Mouse (Mus musculus) embryonic stem cell, embryonic (primary cell): Measurements from ENCODE around the gene Zbtb8b.

Source experiments
- CTCF ChIA-PET, 4 experiments: fragments of 300-600 bp in 2 of 4; fragments of 350-600 bp in 2 of 4; sonication (Branson Sonifier 250); formaldehyde crosslinking; loops; one replicate each; lab custom pipeline; 2022; ENCODE audit warnings: inconsistent platforms in 2 of 4; lab: Charles Lee
- POLR2A ChIA-PET, 4 experiments: fragments of 300-600 bp in 2 of 4; fragments of 350-600 bp in 2 of 4; sonication (Branson Sonifier 250); formaldehyde crosslinking; loops; one replicate each; lab custom pipeline; 2022; ENCODE audit warnings: antibody characterized with exemption in 4 of 4, inconsistent platforms in 1 of 4; lab: Charles Lee

Gene Zbtb8b

GRCm38 (mm10) chr4:129390216-129390743 is 50.4 kb downstream of the Zbtb8b start:
- CTCF ChIA-PET = interaction anchor here in 1 of 4 experiments (0.7 kb wide), 1 partner anchor 10 kb away, joined by 3 read pairs; no protein-coding TSS in a partner anchor
- POLR2A ChIA-PET = interaction anchor here in 2 of 4 experiments (0.6 to 12.6 kb wide), 7 partner anchors 9 to 945 kb away, joined by 3 to 88 read pairs (median 4); partner anchors contain the start of gene Zbtb8a (in 1 of the 2)

- CTCF ChIA-PET = interaction anchor here in 3 of 4 experiments (0.7 to 1.3 kb wide), 5 partner anchors 43 to 421 kb away, joined by 3 to 5 read pairs (median 3); no protein-coding TSS in a partner anchor
- POLR2A ChIA-PET = interaction anchor here in 3 of 4 experiments (0.6 to 12.6 kb wide), 17 partner anchors 8 to 331 kb away, joined by 3 to 88 read pairs (median 4); partner anchors contain the start of genes Zbtb8a (in 2 of the 3), Bsdc1 (in 1 of the 3), Hpca (in 1 of the 3) and Rnf19b (in 1 of the 3)
These were observed 52.2 kb downstream of the Zbtb8b start for GRCm38 (mm10) chr4:129388404-129388803.

- CTCF ChIA-PET = interaction anchor here in 1 of 4 experiments (1.2 kb wide), 1 partner anchor 15 kb away, joined by 3 read pairs; no protein-coding TSS in a partner anchor
- POLR2A ChIA-PET = interaction anchor here in 3 of 4 experiments (0.5 to 12.6 kb wide), 14 partner anchors 7 to 329 kb away, joined by 3 to 88 read pairs (median 4); partner anchors contain the start of genes Bsdc1 (in 1 of the 3), Rnf19b (in 1 of the 3) and Zbtb8a (in 1 of the 3)
These were observed 53.7 kb downstream of the Zbtb8b start for GRCm38 (mm10) chr4:129386989-129387388.

GRCm38 (mm10) chr4:129386269-129386946 is 54.2 kb downstream of the Zbtb8b start:
- CTCF ChIA-PET = interaction anchor here in 2 of 4 experiments (1.0 to 1.2 kb wide), 2 partner anchors 14 to 222 kb away, joined by 3 read pairs; no protein-coding TSS in a partner anchor
- POLR2A ChIA-PET = interaction anchor here in 3 of 4 experiments (0.5 to 12.6 kb wide), 16 partner anchors 7 to 329 kb away, joined by 3 to 88 read pairs (median 4); partner anchors contain the start of genes Bsdc1 (in 1 of the 3), Rnf19b (in 1 of the 3) and Zbtb8a (in 1 of the 3)

- POLR2A ChIA-PET = interaction anchor here in 3 of 4 experiments (0.6 to 12.6 kb wide), 12 partner anchors 11 to 328 kb away, joined by 3 to 88 read pairs (median 6); partner anchors contain the start of gene Rnf19b (in 1 of the 3)
- CTCF ChIA-PET = interaction anchor here in 2 of 4 experiments (0.7 to 1.2 kb wide), 3 partner anchors 115 to 272 kb away, joined by 3 read pairs; no protein-coding TSS in a partner anchor
These were observed 55.0 kb downstream of the Zbtb8b start for GRCm38 (mm10) chr4:129385685-129386084.

DNA sequence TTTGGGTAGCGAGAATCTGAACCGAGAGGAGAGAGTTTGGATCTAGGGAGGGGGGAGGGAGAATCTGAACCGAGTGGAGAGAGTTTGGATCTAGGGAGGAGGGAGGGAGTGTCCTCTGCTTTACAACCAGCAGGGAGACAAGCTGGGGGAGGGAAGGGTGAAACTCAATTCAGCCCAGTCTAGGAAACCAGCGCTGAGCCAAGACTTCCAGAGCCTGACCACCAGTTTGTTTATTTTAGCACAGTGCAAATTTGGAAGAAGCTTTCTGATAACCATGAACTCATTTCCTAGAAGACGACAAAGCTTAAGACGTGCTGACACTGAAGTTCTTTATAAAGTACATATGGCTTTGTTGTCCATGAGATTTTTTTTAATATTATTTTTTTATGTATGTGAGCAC is 56.2 kb downstream of the Zbtb8b start:
- POLR2A ChIA-PET = interaction anchor here (0.6 to 12.6 kb wide), 14 partner anchors 10 to 1819 kb away, joined by 3 to 117 read pairs (median 6); partner anchors contain the start of gene Bsdc1 (in 1 of the 4)

GRCm38 (mm10) chr4:129383586-129383985 is 57.1 kb downstream of the Zbtb8b start:
- ChIA-PET CTCF (interaction anchor here in 1 of 4 experiments (2.0 kb wide), 1 partner anchor 33 kb away, joined by 4 read pairs; no protein-coding TSS in a partner anchor), POLR2A (interaction anchor here (0.8 to 12.6 kb wide), 12 partner anchors 9 to 312 kb away, joined by 3 to 117 read pairs (median 8); partner anchors contain the start of gene Bsdc1 (in 1 of the 4))

More for the DNA sequence above, 56.2 kb downstream of the Zbtb8b start:
- CTCF ChIA-PET = interaction anchor here in 1 of 4 experiments (0.7 kb wide), 2 partner anchors 48 to 115 kb away, joined by 3 to 5 read pairs; no protein-coding TSS in a partner anchor

DNA sequence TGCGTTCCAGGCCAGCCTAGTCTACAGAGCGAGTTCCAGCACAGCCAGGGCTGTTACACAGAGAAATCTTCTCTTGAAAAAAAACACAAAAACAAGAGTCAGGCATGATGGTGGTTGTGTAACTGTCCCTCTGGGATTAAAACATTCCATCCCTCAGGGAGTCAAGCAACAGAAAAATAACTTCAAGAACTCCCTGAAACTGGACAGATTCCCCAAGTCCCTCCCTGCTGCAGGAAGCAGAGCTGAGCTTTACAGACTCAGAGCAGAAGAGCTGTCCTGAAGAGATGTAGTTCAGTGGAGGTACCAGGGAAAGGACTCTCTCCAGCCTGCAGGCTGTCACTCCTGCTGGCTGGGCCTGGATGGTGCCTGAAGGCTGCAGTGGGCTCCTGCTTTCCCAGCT is 58.2 kb downstream of the Zbtb8b start:
- ChIA-PET CTCF (interaction anchor here in 2 of 4 experiments (0.6 to 2.0 kb wide), 3 partner anchors 31 to 76 kb away, joined by 3 to 4 read pairs (median 3); no protein-coding TSS in a partner anchor), POLR2A (interaction anchor here (0.6 to 12.6 kb wide), 21 partner anchors 9 to 173 kb away, joined by 3 to 117 read pairs (median 5); partner anchors contain the start of genes Marcksl1 (in 1 of the 4) and Zbtb8b (in 1 of the 4))

- ChIA-PET POLR2A (interaction anchor here in 3 of 4 experiments (0.6 to 12.6 kb wide), 32 partner anchors 8 to 483 kb away, joined by 3 to 117 read pairs (median 4); partner anchors contain the start of genes Bsdc1 (in 2 of the 3), Marcksl1 (in 1 of the 3), Rnf19b (in 1 of the 3) and Zbtb8b (in 1 of the 3)), CTCF (interaction anchor here in 3 of 4 experiments (0.6 to 2.0 kb wide), 4 partner anchors 31 to 252 kb away, joined by 3 to 14 read pairs (median 4); no protein-coding TSS in a partner anchor)
These were observed 58.6 kb downstream of the Zbtb8b start for GRCm38 (mm10) chr4:129382029-129382428.

DNA sequence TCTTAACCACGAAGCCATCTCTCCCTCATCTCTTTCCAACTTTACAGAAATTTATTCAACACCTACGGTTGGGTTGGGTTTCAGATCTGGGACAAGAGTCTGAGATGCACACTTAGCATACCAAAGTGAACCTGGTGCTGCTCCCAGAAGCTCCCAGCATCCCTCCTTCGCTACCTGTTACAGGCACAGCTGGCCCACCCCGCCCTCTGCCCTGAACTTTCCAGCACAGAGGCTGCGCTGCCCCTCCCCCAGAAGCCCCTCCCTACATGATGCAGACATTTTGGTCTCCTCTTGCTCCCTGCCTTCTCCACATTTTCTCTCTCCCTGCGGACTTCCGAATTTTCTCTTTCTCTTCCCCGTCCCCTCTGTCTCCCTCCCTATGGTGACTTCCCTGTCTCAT is 59.5 kb downstream of the Zbtb8b start:
- ChIA-PET CTCF (interaction anchor here in 2 of 4 experiments (0.7 to 1.1 kb wide), 2 partner anchors 74 to 253 kb away, joined by 3 to 14 read pairs; no protein-coding TSS in a partner anchor), POLR2A (interaction anchor here in 3 of 4 experiments (0.6 to 12.6 kb wide), 36 partner anchors 8 to 388 kb away, joined by 3 to 117 read pairs (median 5); partner anchors contain the start of genes Bsdc1 (in 2 of the 3), Rnf19b (in 2 of the 3) and Marcksl1 (in 1 of the 3))

- ChIA-PET CTCF (interaction anchor here in 2 of 4 experiments (0.6 to 1.1 kb wide), 4 partner anchors 8 to 75 kb away, joined by 3 read pairs; no protein-coding TSS in a partner anchor), POLR2A (interaction anchor here in 3 of 4 experiments (0.9 to 12.6 kb wide), 23 partner anchors 9 to 387 kb away, joined by 3 to 117 read pairs (median 6); partner anchors contain the start of genes Bsdc1 (in 2 of the 3), Marcksl1 (in 2 of the 3), Rnf19b (in 1 of the 3) and S100pbp (in 1 of the 3))
These were observed 60.8 kb downstream of the Zbtb8b start for GRCm38 (mm10) chr4:129379805-129380204.

GRCm38 (mm10) chr4:129377601-129378390 is 62.9 kb downstream of the Zbtb8b start, which contains the start of gene Zbtb8a:
Gene Zbtb8a (minus strand): TSS chr4:129378116.
- POLR2A ChIA-PET = interaction anchor here in 2 of 4 experiments (0.7 to 8.8 kb wide), 11 partner anchors 10 to 252 kb away, joined by 3 to 117 read pairs (median 4); no protein-coding TSS in a partner anchor

GRCm38 (mm10) chr4:129376961-129377545 is 63.6 kb downstream of the Zbtb8b start:
- ChIA-PET CTCF (no interaction called here), POLR2A (interaction anchor here in 3 of 4 experiments (0.6 to 8.8 kb wide), 5 partner anchors 17 to 124 kb away, joined by 3 to 117 read pairs (median 4); no protein-coding TSS in a partner anchor)

More at GRCm38 (mm10) chr4:129377601-129378390, 62.9 kb downstream of the Zbtb8b start, which contains the start of gene Zbtb8a:
- CTCF ChIA-PET = no interaction called here

DNA sequence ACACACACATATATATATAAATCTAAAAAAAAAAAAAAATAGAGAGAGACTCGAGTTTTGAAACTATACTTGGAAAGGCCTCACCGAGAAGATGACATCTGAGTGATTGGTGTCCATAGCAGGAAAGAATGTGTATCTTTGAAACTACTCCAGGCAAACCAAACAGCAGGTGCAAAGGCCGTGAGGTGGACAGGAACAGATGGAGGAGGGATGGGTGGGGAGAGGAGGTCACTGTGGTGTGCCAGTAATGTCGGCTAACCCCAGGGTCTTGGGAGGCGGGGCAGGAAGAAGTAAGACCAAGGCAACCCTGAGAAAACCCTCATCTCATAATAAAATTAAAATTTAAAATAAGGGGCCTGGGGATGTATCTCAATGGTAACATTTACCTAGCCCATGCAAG is 64.8 kb downstream of the Zbtb8b start:
- CTCF ChIA-PET = no interaction called here
- POLR2A ChIA-PET = no interaction called here
